Mouse (Mus musculus) neural tube, embryonic 13.5 days (tissue): ENCODE data around the gene Gm3250. TPM values are rescaled to one million over a fixed set of nuclear protein-coding genes. Genes with fewer than 3 reads are reported as not detected.
"Not testable (repeated sequence)": the region's sequence is repeated elsewhere in the genome, so short reads cannot be mapped to it uniquely, and the experiment has no call there.

Experiments
- ATAC-seq: fragments of 200-750 bp; cut with Nextera tagmentation; 2 replicates; pipeline ENCODE4 v1.8.0; 2017; ENCODE audit warnings: low read depth, mild to moderate bottlenecking, moderate TSS enrichment, moderate library complexity
- H3K27ac ChIP-seq: fragments of 300-500 bp; sonication (generic); replicated peaks from 2 replicates; pipeline ENCODE4 v1.5.1; 2015; ENCODE audit warnings: moderate library complexity, mild to moderate bottlenecking, inconsistent platforms
- H3K27me3 ChIP-seq: fragments of 300-500 bp; sonication (generic); 2 replicates; pipeline ENCODE4 v1.6.1; 2015; ENCODE audit warnings: mild to moderate bottlenecking, inconsistent platforms
- H3K36me3 ChIP-seq: fragments of 300-500 bp; sonication (generic); 2 replicates; pipeline ENCODE4 v1.6.1; 2015; ENCODE audit warnings: mild to moderate bottlenecking, inconsistent platforms
- H3K4me1 ChIP-seq: fragments of 300-500 bp; sonication (generic); replicated peaks from 2 replicates; pipeline ENCODE4 v1.6.1; 2015; ENCODE audit warnings: inconsistent platforms
- H3K4me2 ChIP-seq: fragments of 300-500 bp; sonication (generic); 2 replicates; pipeline ENCODE4 v1.6.1; 2015; ENCODE audit warnings: inconsistent platforms, mild to moderate bottlenecking, moderate library complexity
- H3K4me3 ChIP-seq: fragments of 300-500 bp; sonication (generic); 2 replicates; pipeline ENCODE4 v1.5.1; 2015; ENCODE audit warnings: mild to moderate bottlenecking, inconsistent platforms
- H3K9ac ChIP-seq: fragments of 300-500 bp; sonication (generic); 2 replicates; pipeline ENCODE4 v1.6.1; 2015; ENCODE audit warnings: moderate library complexity, mild to moderate bottlenecking, inconsistent platforms
- H3K9me3 ChIP-seq: fragments of 300-500 bp; sonication (generic); 2 replicates; pipeline ENCODE4 v1.6.1; 2016; ENCODE audit warnings: inconsistent platforms
- WGBS: fragments of 180-500 bp; shearing (Covaris S2); methylation state at CpG from one replicate; pipeline ENCODE4 v1.1.7; 2015; 5-methylcytosine and 5-hydroxymethylcytosine counted together
- polyA plus RNA-seq: library from polyadenylated mRNA; unstranded; fragments of >200 nt; fragmentation: Nextera tagmentation; extraction: Ambion mirVana; gene quantifications from 2 replicates; pipeline ENCODE4 v1.2.1, GENCODE M21; 2015

Gm3250 gene
- polyA plus RNA-seq, 1 experiment from 2014 or later, result not detected

GRCm38 (mm10) chr10:77788621-77789020 lies 6.3 kb upstream of the Gm3250 start:
- Histone ChIP-seq H3K4me1 (no peaks in the 10 kb centered on the region), H3K4me3 (no peak overlapping the region), H3K4me2 (no peak overlapping the region), H3K9ac (no peak overlapping the region), H3K27me3 (no peaks in the 10 kb centered on the region), H3K9me3 (no peaks in the 10 kb centered on the region), H3K27ac (no peak overlapping the region), H3K36me3 (no peaks in the 10 kb centered on the region)
- no peak for ATAC-seq
- 84% methylated on average over 2 of the region's 2 CpGs for WGBS

- H3K9me3 ChIP-seq, H3K9ac ChIP-seq, H3K4me1 ChIP-seq, H3K36me3 ChIP-seq, H3K4me3 ChIP-seq, H3K4me2 ChIP-seq, ATAC-seq, H3K27ac ChIP-seq, H3K27me3 ChIP-seq: not testable (repeated sequence)
- 40% methylated on average over 1 of the region's 1 CpGs for WGBS
Observed at GRCm38 (mm10) chr10:77787876-77788275, 5.5 kb upstream of the Gm3250 start, which contains the start of gene Gm7137. TSS of gene Gm7137 (minus strand) at chr10:77788200.

GRCm38 (mm10) chr10:77783396-77783795 lies 1.1 kb upstream of the Gm3250 start:
- not testable (repeated sequence) for H3K36me3 ChIP-seq, H3K4me2 ChIP-seq, H3K9ac ChIP-seq, H3K27ac ChIP-seq, H3K27me3 ChIP-seq, H3K4me3 ChIP-seq, H3K9me3 ChIP-seq, ATAC-seq, H3K4me1 ChIP-seq
- 100% methylated on average over 3 of the region's 3 CpGs for WGBS

- H3K9ac ChIP-seq, H3K4me3 ChIP-seq, ATAC-seq, H3K9me3 ChIP-seq, H3K4me1 ChIP-seq, H3K4me2 ChIP-seq, H3K27me3 ChIP-seq, H3K36me3 ChIP-seq, H3K27ac ChIP-seq: not testable (repeated sequence)
- WGBS, result 56% methylated on average over 1 of the region's 1 CpGs
Observed at GRCm38 (mm10) chr10:77776844-77777243, 5.5 kb downstream of the Gm3250 start, which contains the start of gene Gm7138. TSS of gene Gm7138 (minus strand) at chr10:77776944.

- H3K4me1 ChIP-seq, H3K9ac ChIP-seq, H3K4me2 ChIP-seq, H3K9me3 ChIP-seq, ATAC-seq, H3K36me3 ChIP-seq, H3K27ac ChIP-seq, H3K4me3 ChIP-seq, H3K27me3 ChIP-seq: not testable (repeated sequence)
- 100% methylated on average over 1 of the region's 3 CpGs for WGBS
Observed at GRCm38 (mm10) chr10:77772142-77772541, 10.2 kb downstream of the Gm3250 start.

- H3K4me1 ChIP-seq, H3K9ac ChIP-seq, H3K27me3 ChIP-seq, H3K4me2 ChIP-seq, ATAC-seq, H3K4me3 ChIP-seq, H3K9me3 ChIP-seq, H3K27ac ChIP-seq, H3K36me3 ChIP-seq: not testable (repeated sequence)
- WGBS, result 71% methylated on average over 1 of the region's 1 CpGs
Observed at GRCm38 (mm10) chr10:77771225-77771624, 11.1 kb downstream of the Gm3250 start, which contains the start of gene Gm3238. TSS of gene Gm3238 (minus strand) at chr10:77771325.

GRCm38 (mm10) chr10:77769727-77770126 lies 12.6 kb downstream of the Gm3250 start:
- Histone ChIP-seq H3K4me2 (no peak overlapping the region), H3K4me3 (no peak overlapping the region), H3K27ac (no peak overlapping the region), H3K36me3 (no peaks in the 10 kb centered on the region), H3K27me3 (no peaks in the 10 kb centered on the region), H3K4me1 (no peaks in the 10 kb centered on the region), H3K9ac (no peak overlapping the region), H3K9me3 (no peaks in the 10 kb centered on the region)
- WGBS, result 94% methylated on average over 1 of the region's 1 CpGs
- no peak for ATAC-seq

- ATAC-seq, H3K36me3 ChIP-seq, H3K9ac ChIP-seq, H3K9me3 ChIP-seq, H3K27me3 ChIP-seq, H3K4me1 ChIP-seq, H3K4me2 ChIP-seq, H3K27ac ChIP-seq, H3K4me3 ChIP-seq: not testable (repeated sequence)
- no CpG with 5 or more reads among the region's 1 CpGs for WGBS
Observed at GRCm38 (mm10) chr10:77759582-77759981, 22.8 kb downstream of the Gm3250 start, which contains the start of gene Gm3233. TSS of gene Gm3233 (minus strand) at chr10:77759682.

GRCm38 (mm10) chr10:77753448-77753847 lies 28.9 kb downstream of the Gm3250 start:
- no peak for ATAC-seq

GRCm38 (mm10) chr10:77752312-77752711 lies 30.0 kb downstream of the Gm3250 start:
- WGBS, result 67% methylated on average over 3 of the region's 3 CpGs
- not testable (repeated sequence) for H3K36me3 ChIP-seq, H3K4me2 ChIP-seq, H3K4me3 ChIP-seq, H3K9me3 ChIP-seq, H3K27me3 ChIP-seq, ATAC-seq, H3K9ac ChIP-seq, H3K27ac ChIP-seq, H3K4me1 ChIP-seq

More at GRCm38 (mm10) chr10:77753448-77753847, 28.9 kb downstream of the Gm3250 start:
- Histone ChIP-seq H3K4me2 (no peak overlapping the region), H3K9me3 (no peaks in the 10 kb centered on the region), H3K4me1 (no peaks in the 10 kb centered on the region), H3K27ac (no peak overlapping the region), H3K4me3 (no peak overlapping the region), H3K9ac (no peak overlapping the region), H3K27me3 (no peaks in the 10 kb centered on the region), H3K36me3 (no peaks in the 10 kb centered on the region)

GRCm38 (mm10) chr10:77751254-77751653 lies 31.1 kb downstream of the Gm3250 start, which contains the start of gene Gm9736:
TSS of gene Gm9736 (minus strand) at chr10:77751354.
- not testable (repeated sequence) for H3K36me3 ChIP-seq, H3K9me3 ChIP-seq, H3K4me1 ChIP-seq, H3K9ac ChIP-seq, ATAC-seq, H3K4me3 ChIP-seq, H3K27ac ChIP-seq, H3K4me2 ChIP-seq, H3K27me3 ChIP-seq
- 67% methylated on average over 1 of the region's 1 CpGs for WGBS

GRCm38 (mm10) chr10:77750686-77751085 lies 31.7 kb downstream of the Gm3250 start:
- H3K27ac ChIP-seq, H3K4me1 ChIP-seq, H3K27me3 ChIP-seq, H3K9me3 ChIP-seq, H3K4me2 ChIP-seq, ATAC-seq, H3K36me3 ChIP-seq, H3K4me3 ChIP-seq, H3K9ac ChIP-seq: not testable (repeated sequence)
- WGBS, result 79% methylated on average over 1 of the region's 1 CpGs

- WGBS, result 54% methylated on average over 5 of the region's 5 CpGs
- not testable (repeated sequence) for H3K9me3 ChIP-seq, H3K4me1 ChIP-seq, H3K36me3 ChIP-seq, ATAC-seq, H3K9ac ChIP-seq, H3K27me3 ChIP-seq, H3K4me2 ChIP-seq, H3K27ac ChIP-seq, H3K4me3 ChIP-seq
Observed at GRCm38 (mm10) chr10:77741924-77742688, 40.2 kb downstream of the Gm3250 start, which contains the start of gene Gm18596. TSS of gene Gm18596 (minus strand) at chr10:77742638.
